8 mouse cellular contexts compared by ENCODE assay signal in the genomic region with DNA sequence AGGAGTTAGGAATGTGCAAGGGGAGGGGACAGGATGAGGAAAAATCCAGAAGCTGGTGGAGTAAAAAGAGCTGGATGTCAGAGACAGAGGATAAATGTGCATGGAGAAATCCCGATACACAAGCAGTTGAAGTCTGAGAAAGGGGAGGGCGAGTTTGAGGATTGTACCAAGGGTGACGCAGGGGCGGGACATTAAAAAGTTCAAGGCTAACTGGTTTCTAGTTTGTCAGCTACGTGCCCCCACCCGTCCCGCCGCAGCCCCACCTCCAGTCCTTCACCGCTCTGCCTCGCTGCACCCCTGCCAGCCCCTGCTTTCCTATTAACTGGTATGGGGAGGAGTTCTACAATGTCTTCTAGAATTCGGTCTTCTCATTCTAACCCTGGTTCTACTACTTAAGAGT. TPM values are rescaled to one million over a fixed set of nuclear protein-coding genes. Genes with fewer than 3 reads are reported as not detected.
DNase-seq lines count a peak whose midpoint lies in the region; ATAC-seq and TF ChIP-seq lines count a peak whose summit lies in the region.

No protein-coding gene starts in this region.

- peak overlapping the region; percentile 99 for H3K4me3 ChIP-seq in megakaryocyte, embryonic 14.5 days (replicated peaks)
- H3K4me3 ChIP-seq in cortical plate, adult 2 months (ENCODE audit: insufficient read depth, low read length) = peak overlapping the region; percentile 95
- H3K4me3 ChIP-seq in hindbrain, embryonic 16.5 days (ENCODE audit: low read length) = peak overlapping the region; percentile 87
- peak overlapping the region; percentile 80 to 99 for H3K4me3 ChIP-seq in liver, embryonic 14.5 days (ENCODE audit: insufficient read depth in 1 of 2, low read depth in 2 of 2, low read length in 2 of 2)

- peak; percentile 33 to 45 (median 38) for DNase-seq in liver, embryonic 14.5 days (ENCODE audit: low read depth in 3 of 3, low spot score in 3 of 3)
- DNase-seq in spleen, adult 12 weeks (ENCODE audit: low spot score) = peak; percentile 27
- no peak for DNase-seq in layer of hippocampus, adult 9-10 months (ENCODE audit: low spot score)
- no peak for DNase-seq in left cerebral cortex, adult 18-20 months (ENCODE audit: low spot score in 2 of 2)

- H3K36me3 ChIP-seq in megakaryocyte, embryonic 14.5 days (replicated peaks; ENCODE audit: low read length) = peaks cover 37% of the 10 kb centered on the region
- peaks cover 6% of the 10 kb centered on the region; the same call in 1 of the 2 replicates for H3K36me3 ChIP-seq in hindbrain, embryonic 16.5 days (ENCODE audit: control insufficient read depth, insufficient read depth, low read length)
- H3K36me3 ChIP-seq in liver, embryonic 14.5 days (replicated peaks; ENCODE audit: control insufficient read depth, insufficient read depth, low read depth) = peaks cover 3% of the 10 kb centered on the region

- H3K9ac ChIP-seq in hindbrain, embryonic 16.5 days (ENCODE audit: low read depth, low read length) = peak overlapping the region; percentile 80
- H3K9ac ChIP-seq in liver, embryonic 14.5 days (replicated peaks) = peak overlapping the region; percentile 79

- TF ChIP-seq EP300 in liver, embryonic 14.5 days (IDR thresholded peaks at IDR 0.05; ENCODE audit: low read depth) = 0 out of 2 replicates have a peak, but pooled peaks have one; percentile 11

- TF ChIP-seq CTCF in cortical plate, adult 2 months (IDR thresholded peaks at IDR 0.05; ENCODE audit: extremely low read depth, insufficient read depth, low read length) = no peak
- no peak for TF ChIP-seq CTCF in liver, embryonic 14.5 days (IDR thresholded peaks at IDR 0.05; ENCODE audit: low read depth)

- H3K27ac ChIP-seq in cortical plate, adult 2 months (ENCODE audit: insufficient read depth, low read length) = no peak overlapping the region
- H3K27ac ChIP-seq in hindbrain, embryonic 16.5 days (ENCODE audit: low read depth, low read length) = peak overlapping the region; percentile 59; the same call in 1 of the 2 replicates
- H3K27ac ChIP-seq in liver, embryonic 14.5 days = peak overlapping the region; percentile 41

- H3K9me3 ChIP-seq in megakaryocyte, embryonic 14.5 days = peaks cover under 1% of the 10 kb centered on the region
- no peaks in the 10 kb centered on the region for H3K9me3 ChIP-seq in hindbrain, embryonic 16.5 days (ENCODE audit: control insufficient read depth, low read length)
- no peaks in the 10 kb centered on the region for H3K9me3 ChIP-seq in liver, embryonic 14.5 days (ENCODE audit: control insufficient read depth, low read length)

- 2% methylated on average over 11 of the region's 11 CpGs for WGBS in hindbrain, embryonic 16.5 days
- WGBS in liver, embryonic 14.5 days (ENCODE audit: insufficient replicate concordance) = under 1% methylated on average over 11 of the region's 11 CpGs

- TF ChIP-seq POLR2A in cortical plate, adult 2 months (IDR thresholded peaks at IDR 0.05; ENCODE audit: extremely low read depth, insufficient read depth, low read length) = no peak

- peak overlapping the region; percentile 90 for H3K4me2 ChIP-seq in hindbrain, embryonic 16.5 days (ENCODE audit: low read length)
- peak overlapping the region; percentile 92 for H3K4me2 ChIP-seq in liver, embryonic 14.5 days (ENCODE audit: low read depth)

- ATAC-seq in megakaryocyte, adult 5-6 weeks (ENCODE audit: poor library complexity, severe bottlenecking) = no peak
- no peak for ATAC-seq in hindbrain, embryonic 16.5 days
- peak; percentile 66 for ATAC-seq in liver, embryonic 14.5 days (ENCODE audit: insufficient read depth)

- H3K27me3 ChIP-seq in megakaryocyte, embryonic 14.5 days (replicated peaks) = no peaks in the 10 kb centered on the region
- H3K27me3 ChIP-seq in hindbrain, embryonic 16.5 days (replicated peaks; ENCODE audit: control insufficient read depth, insufficient read depth, low read length) = no peaks in the 10 kb centered on the region; the same call in 1 of the 2 replicates
- H3K27me3 ChIP-seq in liver, embryonic 14.5 days (ENCODE audit: control insufficient read depth, insufficient read depth, low read length) = no peaks in the 10 kb centered on the region

- peaks cover 26% of the 10 kb centered on the region for H3K4me1 ChIP-seq in megakaryocyte, embryonic 14.5 days
- peaks cover 4% of the 10 kb centered on the region for H3K4me1 ChIP-seq in cortical plate, adult 2 months (ENCODE audit: control insufficient read depth, insufficient read depth, low read length)
- peaks cover 6% of the 10 kb centered on the region for H3K4me1 ChIP-seq in hindbrain, embryonic 16.5 days (ENCODE audit: control insufficient read depth, insufficient read depth, low read depth, low read length)
- peaks cover 2 to 7% of the 10 kb centered on the region in 2 experiments for H3K4me1 ChIP-seq in liver, embryonic 14.5 days (replicated peaks; ENCODE audit: control insufficient read depth in 2 of 2, insufficient read depth in 2 of 2, low read length in 1 of 2)

RNA-seq across cellular contexts. Expression of gene Phb, which starts 0.4 kb away (rescaled TPM):
- 17.5 and 20.8 TPM in 2 replicates for polyA plus RNA-seq in megakaryocyte, embryonic 14.5 days (2012; ENCODE audit: insufficient read depth, low replicate concordance)
- total RNA-seq in megakaryocyte, adult 5-6 weeks (2015) = 20.6 and 20.7 TPM in 2 replicates
- 33.9 and 40.9 TPM in 2 replicates for total RNA-seq in megakaryocyte, adult 5-6 weeks (2017)
- polyA plus RNA-seq in cortical plate, adult 2 months (2012; rRNA removed) = 128 and 129 TPM in 2 replicates
- 189 and 198 TPM in 2 replicates for polyA plus RNA-seq in hindbrain, embryonic 16.5 days (2015; fragmentation: Nextera tagmentation; extraction: Ambion mirVana)
- polyA plus RNA-seq in liver, embryonic 14.5 days (2012; rRNA removed) = 90.4 and 124 TPM in 2 replicates
- polyA plus RNA-seq in liver, embryonic 14.5 days (2014; fragmentation: Nextera tagmentation; extraction: Ambion mirVana) = 148 and 153 TPM in 2 replicates
- 100 to 1,000 TPM in 1 of 2 experiments, 10 to 100 TPM in 1; 87.4 to 103 TPM for total RNA-seq in left cerebral cortex, adult 18-20 months (2021)

RNA-seq across cellular contexts. Expression of gene Zfp652, which starts 45.3 kb away (rescaled TPM):
- polyA plus RNA-seq in megakaryocyte, embryonic 14.5 days (2012; ENCODE audit: insufficient read depth, low replicate concordance) = 18.2 and 19.8 TPM in 2 replicates
- total RNA-seq in megakaryocyte, adult 5-6 weeks (2015) = 32.0 and 41.3 TPM in 2 replicates
- total RNA-seq in megakaryocyte, adult 5-6 weeks (2017) = 20.6 and 28.1 TPM in 2 replicates
- polyA plus RNA-seq in cortical plate, adult 2 months (2012; rRNA removed) = 21.2 and 21.5 TPM in 2 replicates
- 21.7 and 23.2 TPM in 2 replicates for polyA plus RNA-seq in hindbrain, embryonic 16.5 days (2015; fragmentation: Nextera tagmentation; extraction: Ambion mirVana)
- 5.3 and 5.4 TPM in 2 replicates for polyA plus RNA-seq in liver, embryonic 14.5 days (2012; rRNA removed)
- polyA plus RNA-seq in liver, embryonic 14.5 days (2014; fragmentation: Nextera tagmentation; extraction: Ambion mirVana) = 3.2 and 3.7 TPM in 2 replicates
- total RNA-seq in left cerebral cortex, adult 18-20 months (2021) = 10 to 100 TPM; 37.8 to 41.1 TPM

RNA-seq across cellular contexts. Expression of gene B130006D01Rik, which starts 56.2 kb away (rescaled TPM):
- not detected in 2 replicates for polyA plus RNA-seq in megakaryocyte, embryonic 14.5 days (2012; ENCODE audit: insufficient read depth, low replicate concordance)
- total RNA-seq in megakaryocyte, adult 5-6 weeks (2015) = 1.3 and 2.7 TPM in 2 replicates
- total RNA-seq in megakaryocyte, adult 5-6 weeks (2017) = 1.8 and 2.2 TPM in 2 replicates
- polyA plus RNA-seq in cortical plate, adult 2 months (2012; rRNA removed) = 0.40 and 0.51 TPM in 2 replicates
- 0.95 and 1.2 TPM in 2 replicates for polyA plus RNA-seq in hindbrain, embryonic 16.5 days (2015; fragmentation: Nextera tagmentation; extraction: Ambion mirVana)
- polyA plus RNA-seq in liver, embryonic 14.5 days (2012; rRNA removed) = 0.09 and 0.11 TPM in 2 replicates
- polyA plus RNA-seq in liver, embryonic 14.5 days (2014; fragmentation: Nextera tagmentation; extraction: Ambion mirVana) = 0.25 and 0.27 TPM in 2 replicates
- 1 to 10 TPM; 1.2 to 1.3 TPM for total RNA-seq in left cerebral cortex, adult 18-20 months (2021)

Comparison
In these comparisons a context has a peak if more than half of its experiments do, and no peak if none do; other contexts are left out.
1. DNase-seq: peak in liver, embryonic 14.5 days (3 of 3) and spleen, adult 12 weeks (single experiment); none in layer of hippocampus, adult 9-10 months (single experiment) and left cerebral cortex, adult 18-20 months (0 of 2).
2. Peak in every context shown above with its lines, with median percentiles within 50 percentile points of each other: H3K4me3 ChIP-seq.